Mouse (Mus musculus) kidney, postnatal 0 days (tissue): Measurements from ENCODE around the gene Ntm. TPM values are rescaled to one million over a fixed set of nuclear protein-coding genes. Genes with fewer than 3 reads are reported as not detected.

Experiments
- ATAC-seq: fragments of 200-750 bp; cut with Nextera tagmentation; replicated peaks from 2 replicates; pipeline ENCODE4 v1.8.0; 2017; ENCODE audit warnings: low read depth, moderate number of reproducible peaks, moderate TSS enrichment, moderate library complexity; ENCODE audit not compliant: low FRiP score
- DNase-seq: peaks from one replicate; pipeline ENCODE4 v3.0.0-alpha.2; 2016; ENCODE audit warnings: low spot score
- H3K27ac ChIP-seq: fragments of 300-500 bp; sonication (generic); 2 replicates; pipeline ENCODE4 v1.5.1; 2014; ENCODE audit warnings: mild to moderate bottlenecking
- H3K27me3 ChIP-seq: fragments of 300-500 bp; sonication (generic); 2 replicates; pipeline ENCODE4 v1.6.1; 2014; ENCODE audit warnings: low read length, mixed read lengths; ENCODE audit not compliant: insufficient read depth
- H3K36me3 ChIP-seq: fragments of 300-500 bp; sonication (generic); 2 replicates; pipeline ENCODE4 v1.6.1; 2014; ENCODE audit warnings: low read length, mixed read lengths; ENCODE audit not compliant: insufficient read depth
- H3K4me1 ChIP-seq: fragments of 300-500 bp; sonication (generic); replicated peaks from 2 replicates; pipeline ENCODE4 v1.6.1; 2014; ENCODE audit warnings: antibody characterized with exemption, low read length, mixed read lengths; ENCODE audit not compliant: insufficient read depth
- H3K4me2 ChIP-seq: fragments of 300-500 bp; sonication (generic); 2 replicates; pipeline ENCODE4 v1.6.1; 2014; ENCODE audit warnings: mild to moderate bottlenecking, low read length, moderate library complexity, mixed read lengths
- H3K4me3 ChIP-seq: fragments of 300-500 bp; sonication (generic); replicated peaks from 2 replicates; pipeline ENCODE4 v1.5.1; 2014; ENCODE audit warnings: low read depth, low read length
- H3K9ac ChIP-seq: fragments of 300-500 bp; sonication (generic); 2 replicates; pipeline ENCODE4 v1.6.1; 2014; ENCODE audit warnings: low read depth, low read length
- H3K9me3 ChIP-seq: fragments of 300-500 bp; sonication (generic); replicated peaks from 2 replicates; pipeline ENCODE4 v1.6.1; 2016; ENCODE audit warnings: low read length, inconsistent platforms, mixed read lengths
- CTCF ChIP-seq: IDR thresholded peaks from 2 replicates; pipeline ENCODE4 v1.5.1; 2016; ENCODE audit warnings: antibody characterized with exemption, low read depth, mild to moderate bottlenecking, moderate library complexity
- WGBS: fragments of 180-500 bp; shearing (Covaris S2); extraction: QIAGEN DNeasy Blood & Tissue Kit; methylation state at CpG from one replicate; pipeline ENCODE4 v1.1.7; 2014; 5-methylcytosine and 5-hydroxymethylcytosine counted together
- polyA plus RNA-seq: library from polyadenylated mRNA; unstranded; fragments of >200 nt; fragmentation: Nextera tagmentation; extraction: Ambion mirVana; gene quantifications from 2 replicates; pipeline ENCODE4 v1.2.1, GENCODE M21; 2015

Gene Ntm
- polyA plus RNA-seq, 1 experiment from 2014 or later: 20.6 TPM

GRCm38 (mm10) chr9:29411408-29412180, 551.3 kb downstream of the Ntm start:
- Histone ChIP-seq H3K36me3 (no peaks in the 10 kb centered on the region), H3K27me3 (no peaks in the 10 kb centered on the region), H3K4me3 (peak overlapping the region; percentile 50), H3K4me2 (peak overlapping the region; percentile 74), H3K9ac (peak overlapping the region; percentile 15; the same call in 1 of the 2 replicates), H3K9me3 (no peaks in the 10 kb centered on the region), H3K27ac (no peak overlapping the region), H3K4me1 (no peaks in the 10 kb centered on the region; the same call in 1 of the 2 replicates)
- TF ChIP-seq CTCF: peak; percentile 58
- DNase-seq (peak; percentile 55), ATAC-seq (peak; percentile 55; the same call in 1 of the 2 replicates)
- under 1% methylated on average over 40 of the region's 40 CpGs for WGBS

GRCm38 (mm10) chr9:29410728-29411407, 552.1 kb downstream of the Ntm start:
- WGBS: 32% methylated on average over 10 of the region's 10 CpGs
- Histone ChIP-seq H3K9ac (no peak overlapping the region), H3K4me3 (peak overlapping the region; percentile 50), H3K4me2 (peak overlapping the region; percentile 74), H3K36me3 (no peaks in the 10 kb centered on the region), H3K9me3 (no peaks in the 10 kb centered on the region), H3K27ac (no peak overlapping the region), H3K4me1 (no peaks in the 10 kb centered on the region; the same call in 1 of the 2 replicates), H3K27me3 (no peaks in the 10 kb centered on the region)
- ATAC-seq (no peak), DNase-seq (no peak)
- no peak for TF ChIP-seq CTCF

- Histone ChIP-seq H3K9me3 (no peaks in the 10 kb centered on the region), H3K36me3 (no peaks in the 10 kb centered on the region), H3K4me3 (no peak overlapping the region; the same call in 1 of the 2 replicates), H3K27me3 (no peaks in the 10 kb centered on the region), H3K27ac (no peak overlapping the region), H3K4me2 (peak overlapping the region; percentile 74; the same call in 1 of the 2 replicates), H3K9ac (no peak overlapping the region), H3K4me1 (no peaks in the 10 kb centered on the region; the same call in 1 of the 2 replicates)
- 64% methylated on average over 6 of the region's 6 CpGs for WGBS
- ATAC-seq (no peak), DNase-seq (no peak)
- no peak for TF ChIP-seq CTCF
Observed at GRCm38 (mm10) chr9:29410284-29410683, 552.7 kb downstream of the Ntm start.

- TF ChIP-seq CTCF: peak; percentile 84
- no peak overlapping the region for H3K9ac ChIP-seq
Observed at GRCm38 (mm10) chr9:29409216-29409907, 553.6 kb downstream of the Ntm start.

GRCm38 (mm10) chr9:29407954-29408353, 555.0 kb downstream of the Ntm start:
- DNase-seq (peak; percentile 11), ATAC-seq (no peak)
- H3K9me3 ChIP-seq: no peaks in the 10 kb centered on the region
- TF ChIP-seq CTCF: peak; percentile 53
- H3K27me3 ChIP-seq: no peaks in the 10 kb centered on the region
- H3K9ac ChIP-seq: no peak overlapping the region
- no peak overlapping the region for H3K4me2 ChIP-seq
- no peaks in the 10 kb centered on the region for H3K36me3 ChIP-seq
- H3K4me3 ChIP-seq: no peak overlapping the region
- H3K4me1 ChIP-seq: no peaks in the 10 kb centered on the region; the same call in 1 of the 2 replicates
- no peak overlapping the region for H3K27ac ChIP-seq

More at GRCm38 (mm10) chr9:29409216-29409907, 553.6 kb downstream of the Ntm start:
- H3K27ac ChIP-seq: no peak overlapping the region
- no peaks in the 10 kb centered on the region for H3K27me3 ChIP-seq
- no peak overlapping the region for H3K4me2 ChIP-seq
- ATAC-seq: no peak
- 63% methylated on average over 8 of the region's 8 CpGs for WGBS
- no peaks in the 10 kb centered on the region for H3K9me3 ChIP-seq
- H3K36me3 ChIP-seq: no peaks in the 10 kb centered on the region
- H3K4me1 ChIP-seq: no peaks in the 10 kb centered on the region; the same call in 1 of the 2 replicates
- DNase-seq: peak; percentile 66
- H3K4me3 ChIP-seq: no peak overlapping the region

GRCm38 (mm10) chr9:29406973-29407372, 556.0 kb downstream of the Ntm start:
- WGBS: 86% methylated on average over 2 of the region's 2 CpGs
- H3K4me3 ChIP-seq: no peak overlapping the region
- DNase-seq: no peak
- H3K9me3 ChIP-seq: no peaks in the 10 kb centered on the region
- TF ChIP-seq CTCF: no peak
- H3K27me3 ChIP-seq: no peaks in the 10 kb centered on the region
- H3K9ac ChIP-seq: no peak overlapping the region
- H3K36me3 ChIP-seq: no peaks in the 10 kb centered on the region
- H3K4me1 ChIP-seq: no peaks in the 10 kb centered on the region; the same call in 1 of the 2 replicates
- no peak overlapping the region for H3K4me2 ChIP-seq
- no peak for ATAC-seq
- no peak overlapping the region for H3K27ac ChIP-seq
